Mouse (Mus musculus): ENCODE results near the gene Cdk4.
A peak's percentile ranks its signal among the peaks of the same experiment; 100 is the strongest.

GRCm38 (mm10) chr10:127016488-127016887 is 46.8 kb upstream of the Cdk4 start:
- no peak for TF ChIP-seq MAX (IDR thresholded peaks at IDR 0.05; ENCODE audit: low read depth)
- no peak for TF ChIP-seq MYOG (IDR thresholded peaks at IDR 0.05; ENCODE audit: control insufficient read depth in 1 of 3, insufficient read depth in 1 of 3, insufficient read length in 2 of 3, low read depth in 2 of 3)
- TF ChIP-seq POLR2A (IDR thresholded peaks at IDR 0.05; ENCODE audit: insufficient read length, low read depth) = no peak
- TF ChIP-seq E2F4 (IDR thresholded peaks at IDR 0.05; ENCODE audit: insufficient read depth) = no peak
- TF ChIP-seq USF1 (IDR thresholded peaks at IDR 0.05; ENCODE audit: low read depth) = no peak
- peak; percentile 21 for TF ChIP-seq POLR2AphosphoS2 (IDR thresholded peaks at IDR 0.05; ENCODE audit: insufficient read length, low read depth)
- no peak for TF ChIP-seq SRF (IDR thresholded peaks at IDR 0.05; ENCODE audit: control insufficient read depth, insufficient read length, low read depth)
- TF ChIP-seq CEBPB (IDR thresholded peaks at IDR 0.05; ENCODE audit: insufficient read depth, poor library complexity, severe bottlenecking) = no peak

Data from myocyte (in vitro differentiated cells).